Mouse (Mus musculus) embryonic facial prominence, embryonic 14.5 days (tissue): Measurements from ENCODE around the gene Map4k5. TPM values are rescaled to one million over a fixed set of nuclear protein-coding genes. Genes with fewer than 3 reads are reported as not detected.

Source experiments
- ATAC-seq: fragments of 200-750 bp; cut with Nextera tagmentation; 2 replicates; pipeline ENCODE4 v1.8.0; 2017; ENCODE audit warnings: low read depth, moderate number of reproducible peaks, moderate TSS enrichment
- DNase-seq: peaks from one replicate; pipeline ENCODE4 v3.0.0-alpha.2; 2015; ENCODE audit warnings: low spot score
- H3K27ac ChIP-seq: fragments of 300-500 bp; sonication (generic); replicated peaks from 2 replicates; pipeline ENCODE4 v1.5.1; 2014; ENCODE audit warnings: low read depth, mild to moderate bottlenecking, low read length, moderate library complexity
- H3K27me3 ChIP-seq: fragments of 300-500 bp; sonication (generic); replicated peaks from 2 replicates; pipeline ENCODE4 v1.6.1; 2014; ENCODE audit warnings: low read length; ENCODE audit not compliant: control insufficient read depth, insufficient read depth
- H3K36me3 ChIP-seq: fragments of 300-500 bp; sonication (generic); 2 replicates; pipeline ENCODE4 v1.6.1; 2014; ENCODE audit warnings: low read length, mixed read lengths; ENCODE audit not compliant: control insufficient read depth, insufficient read depth
- H3K4me1 ChIP-seq: fragments of 300-500 bp; sonication (generic); 2 replicates; pipeline ENCODE4 v1.6.1; 2014; ENCODE audit warnings: antibody characterized with exemption, low read length; ENCODE audit not compliant: control insufficient read depth, insufficient read depth
- H3K4me2 ChIP-seq: fragments of 300-500 bp; sonication (generic); 2 replicates; pipeline ENCODE4 v1.6.1; 2014; ENCODE audit warnings: low read depth, mild to moderate bottlenecking, low read length, moderate library complexity, mixed read lengths
- H3K4me3 ChIP-seq: fragments of 300-500 bp; sonication (generic); 2 replicates; pipeline ENCODE4 v1.5.1; 2014; ENCODE audit warnings: low read depth, mild to moderate bottlenecking, low read length
- H3K9ac ChIP-seq: fragments of 300-500 bp; sonication (generic); 2 replicates; pipeline ENCODE4 v1.6.1; 2014; ENCODE audit warnings: low read depth, mild to moderate bottlenecking, low read length, moderate library complexity, mixed read lengths
- H3K9me3 ChIP-seq: fragments of 300-500 bp; sonication (generic); 2 replicates; pipeline ENCODE4 v1.6.1; 2016; ENCODE audit warnings: low read length; ENCODE audit not compliant: control insufficient read depth
- whole genome bisulfite sequencing: fragments of 180-500 bp; shearing (Covaris S2); extraction: QIAGEN DNeasy Blood & Tissue Kit; methylation state at CpG from one replicate; pipeline ENCODE4 v1.1.7; 2014; 5-methylcytosine and 5-hydroxymethylcytosine counted together
- polyA plus RNA-seq: library from polyadenylated mRNA; unstranded; fragments of >200 nt; fragmentation: Nextera tagmentation; extraction: Ambion mirVana; gene quantifications from 2 replicates; pipeline ENCODE4 v1.2.1, GENCODE M21; 2014

Gene Map4k5
- polyA plus RNA-seq, 1 experiment from 2014 or later: 45.2 TPM

- WGBS: 70% methylated on average over 9 of the region's 9 CpGs
- no peaks in the 10 kb centered on the region for H3K9me3 ChIP-seq
- ATAC-seq: peak; percentile 63
- no peak overlapping the region for H3K4me3 ChIP-seq
- H3K27ac ChIP-seq: no peak overlapping the region
- no peak overlapping the region for H3K4me2 ChIP-seq
- H3K4me1 ChIP-seq: no peaks in the 10 kb centered on the region
- H3K36me3 ChIP-seq: no peaks in the 10 kb centered on the region
- H3K9ac ChIP-seq: no peak overlapping the region
- DNase-seq: peak; percentile 74
- no peaks in the 10 kb centered on the region for H3K27me3 ChIP-seq
These were observed 127.5 kb downstream of the Map4k5 start for GRCm38 (mm10) chr12:69765543-69765942.

GRCm38 (mm10) chr12:69761603-69762002 lies 131.4 kb downstream of the Map4k5 start:
- H3K4me1 ChIP-seq: peaks cover 18% of the 10 kb centered on the region
- peak; percentile 24 for DNase-seq
- WGBS: 56% methylated on average over 2 of the region's 2 CpGs
- no peaks in the 10 kb centered on the region for H3K36me3 ChIP-seq
- H3K9me3 ChIP-seq: no peaks in the 10 kb centered on the region
- no peak overlapping the region for H3K9ac ChIP-seq
- no peak overlapping the region for H3K27ac ChIP-seq
- no peaks in the 10 kb centered on the region for H3K27me3 ChIP-seq
- ATAC-seq: no peak
- H3K4me3 ChIP-seq: no peak overlapping the region
- no peak overlapping the region for H3K4me2 ChIP-seq

- no peaks in the 10 kb centered on the region for H3K36me3 ChIP-seq
- 67% methylated on average over 20 of the region's 20 CpGs for WGBS
- H3K4me1 ChIP-seq: peaks cover 18% of the 10 kb centered on the region
- H3K27ac ChIP-seq: no peak overlapping the region; the same call in 1 of the 2 replicates
- no peaks in the 10 kb centered on the region for H3K9me3 ChIP-seq
- DNase-seq: no peak
- H3K9ac ChIP-seq: no peak overlapping the region
- H3K4me3 ChIP-seq: no peak overlapping the region
- H3K4me2 ChIP-seq: no peak overlapping the region
- no peaks in the 10 kb centered on the region for H3K27me3 ChIP-seq
- ATAC-seq: no peak
These were observed 132.1 kb downstream of the Map4k5 start for GRCm38 (mm10) chr12:69760743-69761406.

- no peak overlapping the region for H3K27ac ChIP-seq
- H3K36me3 ChIP-seq: no peaks in the 10 kb centered on the region
- H3K9ac ChIP-seq: no peak overlapping the region
- no peaks in the 10 kb centered on the region for H3K27me3 ChIP-seq
- no peak overlapping the region for H3K4me3 ChIP-seq
- 39% methylated on average over 6 of the region's 6 CpGs for WGBS
- ATAC-seq (no peak), DNase-seq (no peak)
- H3K4me1 ChIP-seq: peaks cover 18% of the 10 kb centered on the region
- H3K9me3 ChIP-seq: no peaks in the 10 kb centered on the region
- H3K4me2 ChIP-seq: no peak overlapping the region
These were observed 133.0 kb downstream of the Map4k5 start for GRCm38 (mm10) chr12:69760014-69760413.

GRCm38 (mm10) chr12:69759267-69759885 lies 133.6 kb downstream of the Map4k5 start:
- Histone ChIP-seq H3K9me3 (no peaks in the 10 kb centered on the region), H3K4me1 (peaks cover 18% of the 10 kb centered on the region), H3K4me2 (peak overlapping the region; percentile 56; the same call in 1 of the 2 replicates), H3K4me3 (no peak overlapping the region), H3K36me3 (no peaks in the 10 kb centered on the region), H3K9ac (no peak overlapping the region), H3K27ac (peak overlapping the region; percentile 61), H3K27me3 (no peaks in the 10 kb centered on the region)
- ATAC-seq (no peak), DNase-seq (no peak)
- WGBS: 40% methylated on average over 4 of the region's 7 CpGs

- no peaks in the 10 kb centered on the region for H3K36me3 ChIP-seq
- peak overlapping the region; percentile 72 for H3K27ac ChIP-seq
- peaks cover 18% of the 10 kb centered on the region for H3K4me1 ChIP-seq
- DNase-seq (peak; percentile 71), ATAC-seq (peak; percentile 57; the same call in 1 of the 2 replicates)
- peak overlapping the region; percentile 23 for H3K4me3 ChIP-seq
- no peak overlapping the region; the same call in 1 of the 2 replicates for H3K9ac ChIP-seq
- no peaks in the 10 kb centered on the region for H3K27me3 ChIP-seq
- H3K9me3 ChIP-seq: no peaks in the 10 kb centered on the region
- WGBS: 7% methylated on average over 22 of the region's 22 CpGs
- H3K4me2 ChIP-seq: peak overlapping the region; percentile 56
These were observed 134.5 kb downstream of the Map4k5 start for GRCm38 (mm10) chr12:69758221-69759185.

GRCm38 (mm10) chr12:69757418-69758141 lies 135.4 kb downstream of the Map4k5 start:
- peak overlapping the region; percentile 23 for H3K4me3 ChIP-seq
- peak overlapping the region; percentile 56 for H3K4me2 ChIP-seq
- no peaks in the 10 kb centered on the region for H3K36me3 ChIP-seq
- H3K4me1 ChIP-seq: peaks cover 18% of the 10 kb centered on the region
- WGBS: 12% methylated on average over 22 of the region's 22 CpGs
- H3K27ac ChIP-seq: peak overlapping the region; percentile 48; the same call in 1 of the 2 replicates
- DNase-seq (peak; percentile 91), ATAC-seq (peak; percentile 90)
- H3K27me3 ChIP-seq: no peaks in the 10 kb centered on the region
- peak overlapping the region; percentile 40 for H3K9ac ChIP-seq
- H3K9me3 ChIP-seq: no peaks in the 10 kb centered on the region

- DNase-seq (no peak), ATAC-seq (no peak)
- Histone ChIP-seq H3K27ac (no peak overlapping the region), H3K27me3 (no peaks in the 10 kb centered on the region), H3K4me2 (no peak overlapping the region), H3K4me3 (no peak overlapping the region), H3K9me3 (no peaks in the 10 kb centered on the region), H3K4me1 (peaks cover 18% of the 10 kb centered on the region), H3K36me3 (no peaks in the 10 kb centered on the region), H3K9ac (no peak overlapping the region)
- WGBS: 78% methylated on average over 5 of the region's 5 CpGs
These were observed 137.0 kb downstream of the Map4k5 start for GRCm38 (mm10) chr12:69756015-69756414.
